Mouse (Mus musculus) hindbrain, postnatal 0 days (tissue): ENCODE results near the gene Lyrm4. TPM values are rescaled to one million over a fixed set of nuclear protein-coding genes. Genes with fewer than 3 reads are reported as not detected.

ENCODE experiments used
- ATAC-seq: fragments of 200-750 bp; cut with Nextera tagmentation; 2 replicates; pipeline ENCODE4 v1.8.0; 2017; ENCODE audit warnings: mild to moderate bottlenecking, moderate TSS enrichment, moderate library complexity
- DNase-seq: peaks from one replicate; pipeline ENCODE4 v3.0.0-alpha.2; 2015; ENCODE audit warnings: low spot score
- H3K27ac ChIP-seq: fragments of 300-500 bp; sonication (generic); 2 replicates; pipeline ENCODE4 v1.5.1; 2014; ENCODE audit warnings: mild to moderate bottlenecking
- H3K27me3 ChIP-seq: fragments of 300-500 bp; sonication (generic); 2 replicates; pipeline ENCODE4 v1.6.1; 2014; ENCODE audit warnings: low read length, mixed read lengths; ENCODE audit not compliant: insufficient read depth
- H3K36me3 ChIP-seq: fragments of 300-500 bp; sonication (generic); 2 replicates; pipeline ENCODE4 v1.6.1; 2014; ENCODE audit warnings: low read length, mixed read lengths; ENCODE audit not compliant: insufficient read depth
- H3K4me1 ChIP-seq: fragments of 300-500 bp; sonication (generic); 2 replicates; pipeline ENCODE4 v1.6.1; 2014; ENCODE audit warnings: antibody characterized with exemption, low read length, mixed read lengths; ENCODE audit not compliant: insufficient read depth
- H3K4me2 ChIP-seq: fragments of 300-500 bp; sonication (generic); 2 replicates; pipeline ENCODE4 v1.6.1; 2014; ENCODE audit warnings: low read depth, mild to moderate bottlenecking, low read length, moderate library complexity, mixed read lengths
- H3K4me3 ChIP-seq: fragments of 300-500 bp; sonication (generic); 2 replicates; pipeline ENCODE4 v1.5.1; 2014; ENCODE audit warnings: low read length
- H3K9ac ChIP-seq: fragments of 300-500 bp; sonication (generic); replicated peaks from 2 replicates; pipeline ENCODE4 v1.6.1; 2014; ENCODE audit warnings: mild to moderate bottlenecking, low read length, moderate library complexity, mixed read lengths
- H3K9me3 ChIP-seq: fragments of 300-500 bp; sonication (generic); 2 replicates; pipeline ENCODE4 v1.6.1; 2016; ENCODE audit warnings: low read length, mixed read lengths
- CTCF ChIP-seq: IDR thresholded peaks from 2 replicates; pipeline ENCODE4 v1.5.1; 2016; ENCODE audit warnings: antibody characterized with exemption, control low read depth, low read depth
- WGBS: fragments of 180-500 bp; shearing (Covaris S2); extraction: QIAGEN DNeasy Blood & Tissue Kit; methylation state at CpG from one replicate; pipeline ENCODE4 v1.1.7; 2014; 5-methylcytosine and 5-hydroxymethylcytosine counted together
- polyA plus RNA-seq: library from polyadenylated mRNA; unstranded; fragments of >200 nt; fragmentation: Nextera tagmentation; extraction: Ambion mirVana; gene quantifications from 2 replicates; pipeline ENCODE4 v1.2.1, GENCODE M21; 2015
- total RNA-seq: library from RNA; depleted of rRNA; stranded (reverse); fragments of >200 nt; gene quantifications from 2 replicates; pipeline ENCODE4 v1.2.3, GENCODE M21; 2014

Gene Lyrm4
- total and polyA plus RNA-seq, 2 experiments from 2014 or later, result 15.7 to 53.0 TPM

- Histone ChIP-seq H3K9ac (no peak overlapping the region), H3K4me1 (no peaks in the 10 kb centered on the region), H3K27ac (no peak overlapping the region), H3K36me3 (peaks cover 9% of the 10 kb centered on the region; the same call in 1 of the 2 replicates), H3K27me3 (no peaks in the 10 kb centered on the region), H3K9me3 (no peaks in the 10 kb centered on the region), H3K4me2 (no peak overlapping the region), H3K4me3 (no peak overlapping the region)
- no peak for TF ChIP-seq CTCF
- WGBS, result 30% methylated on average over 4 of the region's 4 CpGs
- DNase-seq, result no peak
- no peak for ATAC-seq
These were observed 136.9 kb downstream of the Lyrm4 start for GRCm38 (mm10) chr13:35980471-35980870.

GRCm38 (mm10) chr13:35976912-35977311, 140.4 kb downstream of the Lyrm4 start:
- peak; percentile 25 for DNase-seq
- H3K27ac ChIP-seq, result no peak overlapping the region
- no peaks in the 10 kb centered on the region for H3K9me3 ChIP-seq
- H3K4me3 ChIP-seq, result no peak overlapping the region
- H3K9ac ChIP-seq, result no peak overlapping the region
- WGBS, result 66% methylated on average over 7 of the region's 7 CpGs
- no peaks in the 10 kb centered on the region for H3K27me3 ChIP-seq
- no peaks in the 10 kb centered on the region for H3K4me1 ChIP-seq
- TF ChIP-seq CTCF, result no peak
- peaks cover 9% of the 10 kb centered on the region; the same call in 1 of the 2 replicates for H3K36me3 ChIP-seq
- ATAC-seq, result no peak; the same call in 1 of the 2 replicates
- H3K4me2 ChIP-seq, result no peak overlapping the region

GRCm38 (mm10) chr13:35969829-35970228, 147.5 kb downstream of the Lyrm4 start:
- Histone ChIP-seq H3K36me3 (no peaks in the 10 kb centered on the region), H3K4me1 (peaks cover 13% of the 10 kb centered on the region; the same call in 1 of the 2 replicates), H3K9me3 (no peaks in the 10 kb centered on the region), H3K27me3 (peaks cover 8% of the 10 kb centered on the region; the same call in 1 of the 2 replicates), H3K27ac (no peak overlapping the region), H3K4me2 (peak overlapping the region; percentile 100), H3K9ac (no peak overlapping the region), H3K4me3 (peak overlapping the region; percentile 61)
- ATAC-seq (no peak), DNase-seq (no peak)
- TF ChIP-seq CTCF, result no peak
- 35% methylated on average over 9 of the region's 9 CpGs for WGBS

GRCm38 (mm10) chr13:35969431-35969721, 147.9 kb downstream of the Lyrm4 start:
- Histone ChIP-seq H3K4me2 (peak overlapping the region; percentile 100), H3K9ac (peak overlapping the region; percentile 56), H3K9me3 (no peaks in the 10 kb centered on the region), H3K4me3 (peak overlapping the region; percentile 61), H3K27ac (no peak overlapping the region), H3K4me1 (peaks cover 13% of the 10 kb centered on the region; the same call in 1 of the 2 replicates), H3K27me3 (peaks cover 8% of the 10 kb centered on the region; the same call in 1 of the 2 replicates), H3K36me3 (no peaks in the 10 kb centered on the region)
- ATAC-seq, result no peak; the same call in 1 of the 2 replicates
- no peak for DNase-seq
- WGBS, result 1% methylated on average over 18 of the region's 18 CpGs
- no peak for TF ChIP-seq CTCF

- H3K36me3 ChIP-seq, result no peaks in the 10 kb centered on the region
- WGBS, result under 1% methylated on average over 56 of the region's 57 CpGs
- TF ChIP-seq CTCF, result 0 out of 2 replicates have a peak, but pooled peaks have one; percentile 3
- H3K9ac ChIP-seq, result peak overlapping the region; percentile 56
- DNase-seq (peak; percentile 39), ATAC-seq (peak; percentile 73)
- peak overlapping the region; percentile 100 for H3K4me2 ChIP-seq
- H3K9me3 ChIP-seq, result no peaks in the 10 kb centered on the region
- H3K27ac ChIP-seq, result no peak overlapping the region
- H3K4me3 ChIP-seq, result peak overlapping the region; percentile 61
- peaks cover 13% of the 10 kb centered on the region; the same call in 1 of the 2 replicates for H3K4me1 ChIP-seq
- peaks cover 8% of the 10 kb centered on the region; the same call in 1 of the 2 replicates for H3K27me3 ChIP-seq
These were observed 148.5 kb downstream of the Lyrm4 start for GRCm38 (mm10) chr13:35968719-35969430.

GRCm38 (mm10) chr13:35968131-35968718, 149.1 kb downstream of the Lyrm4 start:
- Histone ChIP-seq H3K4me1 (peaks cover 13% of the 10 kb centered on the region; the same call in 1 of the 2 replicates), H3K4me3 (peak overlapping the region; percentile 61), H3K36me3 (no peaks in the 10 kb centered on the region), H3K9ac (peak overlapping the region; percentile 56; the same call in 1 of the 2 replicates), H3K27me3 (peaks cover 8% of the 10 kb centered on the region; the same call in 1 of the 2 replicates), H3K4me2 (peak overlapping the region; percentile 100), H3K9me3 (no peaks in the 10 kb centered on the region), H3K27ac (no peak overlapping the region)
- ATAC-seq (peak; percentile 61), DNase-seq (peak; percentile 27)
- no peak for TF ChIP-seq CTCF
- under 1% methylated on average over 38 of the region's 38 CpGs for WGBS
